In the genomic region with DNA sequence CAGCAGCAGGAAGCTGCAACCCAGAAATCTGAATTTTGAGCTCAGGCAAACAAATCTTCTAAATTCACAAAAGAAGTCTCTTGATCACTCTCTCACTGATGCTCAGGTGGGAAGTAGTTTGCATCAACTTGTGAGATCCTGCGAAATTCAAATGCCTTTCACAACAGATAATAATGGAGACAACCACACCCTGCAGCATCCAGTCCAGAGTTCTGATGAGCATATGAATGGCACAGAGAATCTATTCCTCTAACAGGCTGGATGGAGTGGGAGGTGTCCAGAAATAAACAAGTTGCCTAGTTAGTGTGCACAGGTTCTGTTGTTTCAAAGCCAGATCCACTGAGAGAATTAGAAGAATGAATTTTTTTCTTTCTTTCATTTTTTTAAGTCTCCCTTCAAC, we compare ENCODE assay signal across 22 mouse cellular contexts.
"Had no signal": no experiment of that assay in that cellular context is flagged by ENCODE, and none has a peak within 500 bp of the region (broad histone marks: within the 10 kb centered on the region; RNA-seq: fewer than 3 reads in every experiment).

No protein-coding gene starts in this region.

- H3K9me3 ChIP-seq: limb, embryonic 12.5 days; limb, embryonic 15.5 days; lung, embryonic 15.5 days; midbrain, embryonic 10.5 days; midbrain, embryonic 13.5 days; neural tube, embryonic 13.5 days; stomach, embryonic 15.5 days had no signal

- H3K27ac ChIP-seq: kidney, postnatal 0 days; limb, embryonic 12.5 days; limb, embryonic 15.5 days; liver, embryonic 14.5 days; lung, embryonic 15.5 days; midbrain, embryonic 10.5 days; midbrain, embryonic 13.5 days; neural tube, embryonic 13.5 days; stomach, embryonic 15.5 days had no signal

- H3K4me3 ChIP-seq: limb, embryonic 12.5 days; limb, embryonic 15.5 days; lung, embryonic 15.5 days; megakaryocyte, embryonic 14.5 days; midbrain, embryonic 10.5 days; midbrain, embryonic 13.5 days; myocyte; neural tube, embryonic 13.5 days; stomach, embryonic 15.5 days had no signal

- ATAC-seq: intestine, postnatal 0 days; liver, postnatal 0 days; midbrain, embryonic 13.5 days; midbrain, embryonic 16.5 days had no signal

- H3K27me3 ChIP-seq: limb, embryonic 12.5 days; limb, embryonic 15.5 days; lung, embryonic 15.5 days; megakaryocyte, embryonic 14.5 days; midbrain, embryonic 13.5 days; neural tube, embryonic 13.5 days; stomach, embryonic 15.5 days had no signal

- H3K4me2 ChIP-seq: limb, embryonic 12.5 days; limb, embryonic 15.5 days; liver, embryonic 11.5 days; lung, embryonic 15.5 days; midbrain, embryonic 13.5 days; neural tube, embryonic 13.5 days; stomach, embryonic 15.5 days had no signal

- H3K4me1 ChIP-seq: limb, embryonic 12.5 days; limb, embryonic 15.5 days; lung, embryonic 15.5 days; megakaryocyte, embryonic 14.5 days; midbrain, embryonic 10.5 days; midbrain, embryonic 13.5 days; neural tube, embryonic 13.5 days; stomach, embryonic 15.5 days had no signal

- DNase-seq: kidney, adult 2 months; kidney, postnatal 25 days; liver, postnatal 0 days; lung, postnatal 10 days; lung, postnatal 36 days; right cerebral cortex, postnatal 25 days; spleen, adult 18-20 months; thymus, postnatal 36 days had no signal

- H3K36me3 ChIP-seq: limb, embryonic 12.5 days; limb, embryonic 15.5 days; lung, embryonic 15.5 days; midbrain, embryonic 10.5 days; midbrain, embryonic 13.5 days; neural tube, embryonic 13.5 days; stomach, embryonic 15.5 days had no signal

- H3K9ac ChIP-seq: limb, embryonic 12.5 days; limb, embryonic 15.5 days; liver, embryonic 14.5 days; liver, postnatal 0 days; lung, embryonic 15.5 days; midbrain, embryonic 13.5 days; neural tube, embryonic 13.5 days; stomach, embryonic 15.5 days had no signal
